Mouse (Mus musculus) thymus, adult 2 months (tissue): ENCODE data around the gene Nucks1.

ENCODE experiments used
- CTCF ChIP-seq: fragments of 200-500 bp; IDR thresholded peaks from 2 replicates; pipeline ENCODE4 v1.5.1; 2012; ENCODE audit warnings: mild to moderate bottlenecking, control low read depth, low read length, moderate library complexity, borderline replicate concordance; ENCODE audit not compliant: control insufficient read depth, poor library complexity, insufficient read depth; ENCODE audit errors: extremely low read depth
- POLR2A ChIP-seq: fragments of 200-500 bp; IDR thresholded peaks from 2 replicates; pipeline ENCODE4 v1.6.1; 2012; ENCODE audit warnings: mild to moderate bottlenecking, low read length, control low read depth, moderate library complexity; ENCODE audit not compliant: control insufficient read depth, poor library complexity, insufficient read depth; ENCODE audit errors: extremely low read depth

DNA sequence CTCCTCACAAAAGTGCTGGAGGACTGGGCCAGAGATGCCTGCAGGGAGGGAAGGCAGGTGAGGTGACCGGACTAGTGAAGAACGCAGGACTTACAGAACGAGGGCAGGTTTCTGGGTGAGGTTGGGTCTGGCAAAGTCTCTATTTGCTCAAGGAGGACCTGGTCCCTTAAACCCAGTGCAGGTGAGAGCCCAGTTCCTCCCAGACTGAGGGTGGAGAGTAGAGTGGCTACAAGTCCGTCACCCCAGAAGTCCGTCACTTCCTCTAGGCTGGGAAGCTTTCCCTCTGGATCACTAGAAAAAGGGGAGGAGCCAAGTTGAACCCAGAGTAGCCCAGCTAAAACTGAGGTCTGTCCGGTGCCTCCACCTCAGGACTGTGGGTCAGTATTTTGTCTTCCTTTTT is 63.7 kb downstream of the Nucks1 start:
- TF ChIP-seq POLR2A (no peak), CTCF (no peak)
